18 mouse cellular contexts compared by ENCODE assay signal in genomic region chr11:107731498-107731897, GRCm38 (mm10). TPM values are rescaled to one million over a fixed set of nuclear protein-coding genes. Genes with fewer than 3 reads are reported as not detected.
A peak's percentile ranks its signal among the peaks of the same experiment; 100 is the strongest.
DNase-seq lines count a peak whose midpoint lies in the region; ATAC-seq and TF ChIP-seq lines count a peak whose summit lies in the region.
"Had no signal": no experiment of that assay in that cellular context is flagged by ENCODE, and none has a peak within 500 bp of the region (broad histone marks: within the 10 kb centered on the region; RNA-seq: fewer than 3 reads in every experiment).

No protein-coding gene starts in this region.

- no peak for TF ChIP-seq EP300 in heart, postnatal 0 days (IDR thresholded peaks at IDR 0.05; ENCODE audit: low read depth)

- no peak for TF ChIP-seq CTCF in heart, postnatal 0 days (IDR thresholded peaks at IDR 0.05; ENCODE audit: low read depth)

- no peaks in the 10 kb centered on the region for H3K9me3 ChIP-seq in heart, postnatal 0 days (replicated peaks; ENCODE audit: control insufficient read depth, low read length)
- no peaks in the 10 kb centered on the region for H3K9me3 ChIP-seq in midbrain, embryonic 15.5 days
- H3K9me3 ChIP-seq: forebrain, embryonic 15.5 days; G1E; liver, embryonic 12.5 days; midbrain, embryonic 10.5 days had no signal

- WGBS in heart, postnatal 0 days, result 56% methylated on average over 5 of the region's 5 CpGs
- WGBS in midbrain, embryonic 15.5 days, result 95% methylated on average over 5 of the region's 5 CpGs

- ATAC-seq in heart, postnatal 0 days (ENCODE audit: insufficient read depth, low read depth), result peak; percentile 51
- ATAC-seq in midbrain, embryonic 15.5 days (replicated peaks), result no peak
- ATAC-seq: activated CD4-positive, CD25-positive, alpha-beta regulatory T cell, adult 4 months; forebrain, embryonic 15.5 days; liver, embryonic 12.5 days had no signal

- H3K36me3 ChIP-seq in heart, postnatal 0 days (replicated peaks; ENCODE audit: control insufficient read depth, insufficient read depth, low read length), result no peaks in the 10 kb centered on the region
- peaks cover 23% of the 10 kb centered on the region; the same call in 1 of the 2 replicates for H3K36me3 ChIP-seq in midbrain, embryonic 15.5 days (replicated peaks)
- H3K36me3 ChIP-seq: G1E; liver, embryonic 12.5 days had no signal

- 0 out of 2 replicates have a peak, but pooled peaks cover 4% of the 10 kb centered on the region for H3K4me1 ChIP-seq in heart, postnatal 0 days (ENCODE audit: control insufficient read depth, insufficient read depth)
- H3K4me1 ChIP-seq in midbrain, embryonic 15.5 days, result no peaks in the 10 kb centered on the region; the same call in 1 of the 2 replicates
- H3K4me1 ChIP-seq: forebrain, embryonic 15.5 days; liver, embryonic 12.5 days had no signal

- no peak overlapping the region for H3K9ac ChIP-seq in heart, postnatal 0 days (replicated peaks; ENCODE audit: low read depth, low read length)
- H3K9ac ChIP-seq in midbrain, embryonic 15.5 days, result no peak overlapping the region
- H3K9ac ChIP-seq: forebrain, embryonic 15.5 days; liver, embryonic 12.5 days had no signal

- peak; percentile 43 for DNase-seq in adrenal gland, adult 2 months
- no peak for DNase-seq in adrenal gland, postnatal 4 days (ENCODE audit: low spot score in 2 of 2)
- DNase-seq in heart, postnatal 0 days (ENCODE audit: low spot score), result no peak
- DNase-seq in heart, postnatal 25 days (ENCODE audit: low spot score), result no peak
- DNase-seq in 3T3-L1 (ENCODE audit: low read depth, low spot score), result peak; percentile 80
- DNase-seq in adrenal gland, postnatal 36 days, result peak; percentile 17 to 44
- DNase-seq in right cerebral cortex, postnatal 25 days, result no peak
- DNase-seq: kidney, postnatal 10 days; layer of hippocampus, adult 9-11 months had no signal

- no peaks in the 10 kb centered on the region for H3K27me3 ChIP-seq in heart, postnatal 0 days (ENCODE audit: control insufficient read depth, insufficient read depth, low read length)
- no peaks in the 10 kb centered on the region for H3K27me3 ChIP-seq in midbrain, embryonic 15.5 days (replicated peaks)
- H3K27me3 ChIP-seq: forebrain, embryonic 15.5 days had no signal

- no peak overlapping the region for H3K4me2 ChIP-seq in heart, postnatal 0 days (ENCODE audit: low read depth, low read length)
- H3K4me2 ChIP-seq in midbrain, embryonic 15.5 days, result no peak overlapping the region
- H3K4me2 ChIP-seq: forebrain, embryonic 15.5 days; liver, embryonic 12.5 days had no signal

- intact Hi-C loops in heart, postnatal 25 days (cut with DNase I), result no loop called here

- no peak overlapping the region for H3K27ac ChIP-seq in heart, postnatal 0 days (ENCODE audit: low read depth)
- no peak overlapping the region for H3K27ac ChIP-seq in midbrain, embryonic 15.5 days
- H3K27ac ChIP-seq: forebrain, embryonic 15.5 days; liver, embryonic 12.5 days; midbrain, embryonic 10.5 days had no signal

- no peak overlapping the region for H3K4me3 ChIP-seq in heart, postnatal 0 days (ENCODE audit: low read depth, low read length)
- H3K4me3 ChIP-seq in midbrain, embryonic 15.5 days, result no peak overlapping the region
- H3K4me3 ChIP-seq: forebrain, embryonic 15.5 days; liver, embryonic 12.5 days; midbrain, embryonic 10.5 days had no signal

RNA-seq across cellular contexts. Expression of gene Cacng1, which starts 15.2 kb away (rescaled TPM):
- total RNA-seq in adrenal gland, adult 2 months (2021), result not detected
- 0.08 TPM in 2 replicates for polyA plus RNA-seq in adrenal gland, adult 2 months (2012; rRNA removed)
- 10 to 100 TPM in 1 of 2 experiments, 1 to 10 TPM in 1; 2.4 to 11.1 TPM for total RNA-seq in adrenal gland, postnatal 4 days (2021)
- 1.4 TPM in 1 of 2 replicates, not detected in the other for total RNA-seq in heart, postnatal 0 days (2014; rRNA removed; ENCODE audit: low replicate concordance)
- polyA plus RNA-seq in heart, postnatal 0 days (2015; fragmentation: Nextera tagmentation; extraction: Ambion mirVana), result 0.10 TPM in 1 of 2 replicates, not detected in the other
- not detected for total RNA-seq in heart, postnatal 25 days (2021)
- total RNA-seq in adrenal gland, postnatal 36 days (2021), result under 1 TPM; 0.23 to 0.50 TPM
- 0.22 and 0.23 TPM in 2 replicates for polyA plus RNA-seq in midbrain, embryonic 15.5 days (2015; fragmentation: Nextera tagmentation; extraction: Ambion mirVana)
- total RNA-seq: G1E; hematopoietic stem cell, adult 5-6 weeks; left cerebral cortex, postnatal 14 days had no signal
- polyA plus RNA-seq: activated CD4-positive, CD25-positive, alpha-beta regulatory T cell, adult 4 months; intestine, embryonic 14.5 days; liver, embryonic 12.5 days had no signal

Comparison
In these comparisons a context has a peak if more than half of its experiments do, and no peak if none do; other contexts are left out.
1. DNase-seq: peak in adrenal gland, adult 2 months (single experiment), 3T3-L1 (single experiment) and adrenal gland, postnatal 36 days (2 of 2); none in adrenal gland, postnatal 4 days (0 of 2), heart, postnatal 0 days (single experiment), heart, postnatal 25 days (single experiment) and right cerebral cortex, postnatal 25 days (single experiment).